Mouse (Mus musculus) stomach, embryonic 14.5 days (tissue): ENCODE data around the gene Cog8. TPM values are rescaled to one million over a fixed set of nuclear protein-coding genes. Genes with fewer than 3 reads are reported as not detected.
"Not testable (repeated sequence)": the region's sequence is repeated elsewhere in the genome, so short reads cannot be mapped to it uniquely, and the experiment has no call there.

Experiments
- ATAC-seq: fragments of 200-750 bp; cut with Nextera tagmentation; 2 replicates; pipeline ENCODE4 v1.8.0; 2017; ENCODE audit warnings: low read depth, moderate TSS enrichment; ENCODE audit not compliant: insufficient number of reproducible peaks, insufficient read depth, low FRiP score
- H3K27ac ChIP-seq: fragments of 300-500 bp; sonication (generic); 2 replicates; pipeline ENCODE4 v1.5.1; 2014; ENCODE audit warnings: mild to moderate bottlenecking, low read length, moderate library complexity, mixed read lengths
- H3K27me3 ChIP-seq: fragments of 300-500 bp; sonication (generic); 2 replicates; pipeline ENCODE4 v1.6.1; 2014; ENCODE audit warnings: low read length, control low read depth, mixed read lengths; ENCODE audit not compliant: control insufficient read depth, insufficient read depth
- H3K36me3 ChIP-seq: fragments of 300-500 bp; sonication (generic); 2 replicates; pipeline ENCODE4 v1.6.1; 2014; ENCODE audit warnings: mild to moderate bottlenecking, control low read depth, low read length, moderate library complexity, mixed read lengths; ENCODE audit not compliant: control insufficient read depth, insufficient read depth
- H3K4me1 ChIP-seq: fragments of 300-500 bp; sonication (generic); 2 replicates; pipeline ENCODE4 v1.6.1; 2014; ENCODE audit warnings: low read length, control low read depth, mixed read lengths; ENCODE audit not compliant: control insufficient read depth, insufficient read depth
- H3K4me2 ChIP-seq: fragments of 300-500 bp; sonication (generic); replicated peaks from 2 replicates; pipeline ENCODE4 v1.6.1; 2014; ENCODE audit warnings: low read depth, low read length, control low read depth
- H3K4me3 ChIP-seq: fragments of 300-500 bp; sonication (generic); 2 replicates; pipeline ENCODE4 v1.5.1; 2014; ENCODE audit warnings: low read depth, low read length, control low read depth
- H3K9ac ChIP-seq: fragments of 300-500 bp; sonication (generic); replicated peaks from 2 replicates; pipeline ENCODE4 v1.6.1; 2014; ENCODE audit warnings: low read depth, mild to moderate bottlenecking, control low read depth, low read length, moderate library complexity, mixed read lengths
- H3K9me3 ChIP-seq: fragments of 300-500 bp; sonication (generic); 2 replicates; pipeline ENCODE4 v1.6.1; 2016; ENCODE audit warnings: low read depth, low read length, control low read depth; ENCODE audit not compliant: control insufficient read depth
- WGBS: fragments of 180-500 bp; shearing (Covaris S2); extraction: QIAGEN DNeasy Blood & Tissue Kit; methylation state at CpG from one replicate; pipeline ENCODE4 v1.1.7; 2014; 5-methylcytosine and 5-hydroxymethylcytosine counted together
- polyA plus RNA-seq: library from polyadenylated mRNA; unstranded; fragments of >200 nt; fragmentation: Nextera tagmentation; extraction: Ambion mirVana; gene quantifications from 2 replicates; pipeline ENCODE4 v1.2.1, GENCODE M21; 2014

The Cog8 gene
- polyA plus RNA-seq, 1 experiment from 2014 or later: 31.9 TPM

GRCm38 (mm10) chr8:107049480-107049879 is 7.0 kb downstream of the Cog8 start:
- no peak overlapping the region for H3K4me3 ChIP-seq
- H3K27ac ChIP-seq: peak overlapping the region; percentile 95; the same call in 1 of the 2 replicates
- peak overlapping the region; percentile 87; the same call in 1 of the 2 replicates for H3K4me2 ChIP-seq
- H3K36me3 ChIP-seq: peaks cover 62% of the 10 kb centered on the region
- WGBS: 98% methylated on average over 4 of the region's 4 CpGs
- no peak overlapping the region for H3K9ac ChIP-seq
- H3K4me1 ChIP-seq: peaks cover 13% of the 10 kb centered on the region; the same call in 1 of the 2 replicates
- no peaks in the 10 kb centered on the region for H3K27me3 ChIP-seq
- no peaks in the 10 kb centered on the region for H3K9me3 ChIP-seq
- no peak for ATAC-seq

GRCm38 (mm10) chr8:107048061-107048941 is 8.2 kb downstream of the Cog8 start, which contains the start of gene Pdf:
Gene Pdf, minus strand, starts transcription at chr8:107048614.
- ATAC-seq: peak; percentile 81
- Histone ChIP-seq H3K4me3 (peak within 1 kb of the TSS; percentile 90), H3K4me1 (peaks cover 13% of the 10 kb centered on the region; the same call in 1 of the 2 replicates), H3K9me3 (no peaks in the 10 kb centered on the region), H3K4me2 (peak within 1 kb of the TSS; percentile 87), H3K27ac (peak within 1 kb of the TSS; percentile 95), H3K27me3 (no peaks in the 10 kb centered on the region), H3K9ac (peak within 1 kb of the TSS; percentile 81), H3K36me3 (peaks cover 67% of the 10 kb centered on the region)
- under 1% methylated on average over 86 of the region's 87 CpGs for WGBS

- H3K4me3 ChIP-seq: no peak overlapping the region
- H3K4me1 ChIP-seq: peaks cover 13% of the 10 kb centered on the region; the same call in 1 of the 2 replicates
- H3K36me3 ChIP-seq: peaks cover 65% of the 10 kb centered on the region
- ATAC-seq: no peak
- no peak overlapping the region for H3K9ac ChIP-seq
- H3K4me2 ChIP-seq: peak overlapping the region; percentile 87; the same call in 1 of the 2 replicates
- WGBS: 78% methylated on average over 5 of the region's 5 CpGs
- H3K27me3 ChIP-seq: no peaks in the 10 kb centered on the region
- H3K27ac ChIP-seq: no peak overlapping the region
- H3K9me3 ChIP-seq: no peaks in the 10 kb centered on the region
Measured at GRCm38 (mm10) chr8:107046976-107047375, 9.5 kb downstream of the Cog8 start.

- no peak overlapping the region for H3K9ac ChIP-seq
- 88% methylated on average over 6 of the region's 6 CpGs for WGBS
- no peaks in the 10 kb centered on the region for H3K27me3 ChIP-seq
- peaks cover 64% of the 10 kb centered on the region for H3K36me3 ChIP-seq
- H3K4me1 ChIP-seq: peaks cover 13% of the 10 kb centered on the region; the same call in 1 of the 2 replicates
- H3K27ac ChIP-seq: no peak overlapping the region
- H3K4me3 ChIP-seq: no peak overlapping the region
- no peak for ATAC-seq
- no peaks in the 10 kb centered on the region for H3K9me3 ChIP-seq
- no peak overlapping the region for H3K4me2 ChIP-seq
Measured at GRCm38 (mm10) chr8:107045478-107045877, 11.0 kb downstream of the Cog8 start.

GRCm38 (mm10) chr8:107040632-107041031 is 15.9 kb downstream of the Cog8 start:
- Histone ChIP-seq H3K27ac (no peak overlapping the region), H3K4me1 (no peaks in the 10 kb centered on the region), H3K9ac (no peak overlapping the region), H3K4me3 (no peak overlapping the region), H3K27me3 (no peaks in the 10 kb centered on the region), H3K4me2 (no peak overlapping the region), H3K9me3 (no peaks in the 10 kb centered on the region), H3K36me3 (peaks cover 68% of the 10 kb centered on the region)
- 79% methylated on average over 7 of the region's 7 CpGs for WGBS
- no peak for ATAC-seq

DNA sequence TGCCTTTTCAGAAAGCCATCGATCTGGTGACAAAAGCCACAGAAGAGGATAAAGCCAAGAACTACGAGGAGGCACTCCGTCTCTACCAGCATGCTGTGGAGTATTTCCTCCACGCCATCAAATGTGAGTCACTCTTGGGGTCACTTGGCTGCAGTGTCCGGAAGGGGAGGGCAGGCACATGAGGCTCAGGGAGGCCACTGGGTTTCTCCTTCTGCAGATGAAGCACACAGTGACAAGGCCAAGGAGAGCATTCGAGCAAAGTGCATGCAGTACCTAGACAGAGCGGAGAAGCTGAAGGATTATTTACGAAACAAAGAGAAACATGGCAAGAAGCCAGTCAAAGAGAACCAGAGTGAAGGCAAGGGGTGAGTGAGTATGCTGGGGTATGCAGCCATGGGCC is 19.9 kb downstream of the Cog8 start:
- Histone ChIP-seq H3K9me3 (no peaks in the 10 kb centered on the region), H3K4me3 (no peak overlapping the region), H3K27ac (no peak overlapping the region), H3K4me1 (peaks cover 12% of the 10 kb centered on the region; the same call in 1 of the 2 replicates), H3K27me3 (no peaks in the 10 kb centered on the region), H3K4me2 (no peak overlapping the region), H3K36me3 (peaks cover 31% of the 10 kb centered on the region), H3K9ac (no peak overlapping the region)
- ATAC-seq: no peak
- 80% methylated on average over 8 of the region's 8 CpGs for WGBS

- no peak overlapping the region for H3K4me3 ChIP-seq
- H3K4me1 ChIP-seq: peaks cover 12% of the 10 kb centered on the region; the same call in 1 of the 2 replicates
- ATAC-seq: no peak
- no peak overlapping the region for H3K27ac ChIP-seq
- 91% methylated on average over 3 of the region's 3 CpGs for WGBS
- peaks cover 25% of the 10 kb centered on the region for H3K36me3 ChIP-seq
- H3K9ac ChIP-seq: no peak overlapping the region
- H3K27me3 ChIP-seq: no peaks in the 10 kb centered on the region
- H3K9me3 ChIP-seq: no peaks in the 10 kb centered on the region
- no peak overlapping the region for H3K4me2 ChIP-seq
Measured at GRCm38 (mm10) chr8:107035641-107036040, 20.8 kb downstream of the Cog8 start.

- H3K4me2 ChIP-seq, H3K36me3 ChIP-seq, ATAC-seq, H3K9ac ChIP-seq, H3K27me3 ChIP-seq, H3K4me3 ChIP-seq, H3K27ac ChIP-seq, H3K9me3 ChIP-seq: not testable (repeated sequence)
- WGBS: 96% methylated on average over 2 of the region's 2 CpGs
- peaks cover 12% of the 10 kb centered on the region; the same call in 1 of the 2 replicates for H3K4me1 ChIP-seq
Measured at GRCm38 (mm10) chr8:107033609-107034008, 22.9 kb downstream of the Cog8 start.
